Mouse (Mus musculus): ENCODE results near the gene Tmem222.

Gene Tmem222

DNA sequence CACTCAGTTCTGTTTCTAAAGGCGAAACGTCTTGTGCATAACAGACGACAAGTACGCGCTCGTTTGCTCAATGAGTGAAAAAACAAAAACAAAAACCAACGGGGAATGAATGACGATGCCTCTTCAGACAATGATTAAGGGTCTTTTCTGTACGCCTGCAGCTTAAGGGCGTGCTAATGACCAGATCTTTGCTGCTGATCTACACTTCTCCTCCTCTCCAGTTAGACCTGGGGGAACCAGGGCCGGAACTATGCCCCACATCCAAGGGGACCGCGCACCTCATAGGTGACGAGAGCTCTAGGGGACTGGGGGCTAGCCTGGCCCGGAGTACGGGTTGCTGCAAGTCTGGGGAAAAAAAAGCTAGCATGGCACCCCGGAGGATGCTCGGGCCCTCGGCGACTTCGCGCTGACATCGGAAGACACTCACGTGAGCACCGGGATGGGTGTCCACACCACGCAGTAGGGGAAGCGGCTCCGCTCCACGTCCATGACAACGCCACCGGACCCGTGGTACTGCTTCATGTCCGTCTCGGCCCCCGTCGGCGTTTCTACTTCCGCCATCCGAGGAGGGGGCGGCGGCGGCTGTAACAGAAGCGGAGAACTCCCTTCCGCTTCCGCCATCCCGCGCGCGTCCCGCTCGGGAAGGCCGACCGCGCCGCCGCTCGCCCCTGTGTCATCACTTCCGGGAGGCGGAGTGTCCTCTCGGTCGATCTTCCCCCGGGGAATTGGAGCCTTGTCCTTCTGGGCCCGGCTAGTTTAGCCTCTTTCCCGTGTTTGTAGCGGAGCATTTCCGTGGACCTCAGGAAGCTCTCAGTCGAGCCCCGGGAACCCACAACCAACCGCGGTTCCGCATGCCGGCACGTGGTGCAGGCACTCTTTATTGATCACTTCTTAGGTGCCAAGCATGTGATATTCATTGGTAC lies at the start of gene Tmem222:
Gene Tmem222 (minus strand): TSS at position 689 of the 923 bp plus-strand sequence.
- in situ Hi-C loops (cut with MboI, MseI): no loop called here

DNA sequence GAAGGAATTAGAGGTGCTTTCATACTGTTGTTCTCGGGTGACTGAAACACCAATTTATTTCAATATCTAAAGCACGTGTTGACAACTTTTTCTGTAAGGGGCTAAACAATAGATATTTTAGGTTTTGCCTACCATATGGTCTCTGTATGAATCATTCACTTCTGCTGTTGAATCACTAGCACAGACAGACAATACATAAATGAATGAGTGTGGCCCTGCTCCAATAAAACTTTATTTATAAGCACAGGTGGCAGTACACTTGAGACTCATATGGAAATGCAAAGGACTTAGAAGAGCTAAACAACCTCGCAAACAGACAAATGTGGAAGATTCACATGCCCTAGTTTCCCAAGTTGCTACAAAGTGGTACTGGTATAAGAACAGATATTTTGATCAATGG lies 42.1 kb upstream of the Tmem222 start:
- in situ Hi-C loops (cut with MboI, MseI): no loop called here

DNA sequence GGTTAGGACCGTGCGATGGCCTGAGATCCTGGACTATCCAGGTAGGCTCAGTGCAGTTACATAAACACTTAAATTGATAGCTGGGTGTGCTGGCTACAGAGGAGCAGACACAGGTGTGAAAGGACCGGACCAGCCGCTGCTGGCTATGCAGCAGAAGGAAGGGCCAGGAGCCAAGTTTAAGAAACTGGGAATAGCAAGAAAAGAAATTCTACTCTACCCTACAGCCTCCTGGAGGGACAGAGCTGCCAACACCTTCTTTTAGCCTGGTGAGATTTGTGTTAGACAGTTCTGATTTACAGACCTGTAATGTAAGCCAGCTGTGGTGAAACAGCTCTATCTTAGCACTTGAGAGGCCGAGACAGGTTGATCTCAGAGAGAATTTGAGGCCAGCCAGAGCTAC lies 38.4 kb upstream of the Tmem222 start:
- in situ Hi-C loops (cut with MboI, MseI): no loop called here

DNA sequence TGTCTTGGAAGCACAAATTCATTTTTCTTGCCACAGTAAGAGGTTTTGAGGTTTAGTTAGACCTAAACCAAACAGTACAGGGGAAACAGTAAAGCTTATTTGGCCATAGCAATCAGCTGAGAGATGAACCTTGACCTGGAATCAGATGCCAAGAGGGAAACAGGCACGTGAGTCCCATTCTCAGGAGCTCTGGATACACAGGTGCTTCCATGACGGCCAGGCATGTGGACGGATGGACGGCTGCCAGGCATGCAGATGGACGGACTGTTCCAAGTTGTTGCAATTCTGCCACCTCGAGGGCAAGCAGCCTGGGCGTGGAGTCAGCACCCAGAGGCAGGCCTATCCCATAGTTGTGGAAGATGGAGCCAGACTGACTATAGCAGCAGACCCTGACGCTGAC lies 37.3 kb upstream of the Tmem222 start:
- in situ Hi-C loops (cut with MboI, MseI): no loop called here

DNA sequence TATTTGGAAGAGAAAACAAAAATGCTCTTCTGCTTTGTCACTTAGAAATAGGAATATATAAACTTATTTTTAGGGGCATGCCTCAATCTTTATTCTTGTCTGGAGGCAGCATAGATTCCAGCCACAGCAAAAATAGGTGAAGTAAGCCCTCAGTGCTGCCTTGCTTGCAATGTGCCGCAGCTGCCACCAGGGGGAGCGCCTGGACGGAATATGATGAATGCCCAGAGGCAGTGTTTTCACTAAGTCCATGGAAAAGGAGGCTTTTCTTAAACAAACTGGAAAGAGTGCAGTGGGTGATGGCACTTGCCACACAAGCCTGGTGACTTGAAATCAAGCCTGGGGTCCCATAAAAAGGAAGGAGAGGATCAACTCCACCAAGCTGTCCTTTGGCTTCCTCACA lies 32.4 kb upstream of the Tmem222 start:
- in situ Hi-C loops (cut with MboI, MseI): loop anchor here in 1 of 2 experiments (5.0 to 10.0 kb wide), 4 partner anchors 37 to 142 kb away; partner anchors contain the start of genes Cd164l2 and Gpr3

DNA sequence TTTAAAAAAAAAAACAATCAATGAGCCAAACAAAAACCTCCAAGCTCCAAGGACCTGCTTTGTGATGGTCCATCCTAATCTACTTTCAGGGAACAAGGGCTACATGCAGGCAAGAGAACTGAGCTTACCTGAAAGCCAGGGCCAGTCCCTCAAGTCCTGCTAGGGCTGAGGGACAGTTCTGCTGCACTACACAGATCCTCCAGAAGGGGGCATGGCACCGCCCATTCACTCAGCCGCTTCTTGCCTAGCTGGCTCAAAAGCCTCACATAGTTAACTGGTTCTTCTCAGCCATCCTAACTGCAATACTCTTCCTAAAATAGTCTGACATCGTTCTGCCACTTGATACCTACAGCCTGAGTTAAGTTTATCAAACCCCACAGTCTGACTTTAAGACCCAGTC lies 29.7 kb upstream of the Tmem222 start:
- in situ Hi-C loops (cut with MboI, MseI): loop anchor here in 1 of 2 experiments (5.0 to 10.0 kb wide), 4 partner anchors 40 to 145 kb away; partner anchors contain the start of genes Cd164l2 and Gpr3

DNA sequence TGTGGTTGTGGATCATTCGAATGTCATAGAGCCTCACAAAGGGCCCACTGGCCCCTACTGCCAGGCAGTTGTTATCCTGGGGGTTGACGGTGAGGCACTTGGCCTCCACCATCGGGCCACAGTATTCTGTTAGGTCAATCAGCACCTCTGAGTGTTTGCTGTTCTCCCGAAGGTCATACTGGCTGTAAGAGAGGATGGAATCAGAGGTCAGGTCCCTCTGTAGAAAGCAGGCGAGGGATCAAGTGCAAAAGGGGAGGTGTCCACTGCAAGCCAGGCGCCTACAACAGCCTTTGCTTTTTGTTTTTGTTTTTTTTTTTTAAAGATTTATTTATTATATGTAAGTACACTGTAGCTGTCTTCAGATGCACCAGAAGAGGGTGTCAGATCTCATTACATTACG lies 28.2 kb upstream of the Tmem222 start:
- in situ Hi-C loops (cut with MboI, MseI): loop anchor here in 1 of 2 experiments (5.0 to 10.0 kb wide), 4 partner anchors 41 to 146 kb away; partner anchors contain the start of genes Cd164l2 and Gpr3

DNA sequence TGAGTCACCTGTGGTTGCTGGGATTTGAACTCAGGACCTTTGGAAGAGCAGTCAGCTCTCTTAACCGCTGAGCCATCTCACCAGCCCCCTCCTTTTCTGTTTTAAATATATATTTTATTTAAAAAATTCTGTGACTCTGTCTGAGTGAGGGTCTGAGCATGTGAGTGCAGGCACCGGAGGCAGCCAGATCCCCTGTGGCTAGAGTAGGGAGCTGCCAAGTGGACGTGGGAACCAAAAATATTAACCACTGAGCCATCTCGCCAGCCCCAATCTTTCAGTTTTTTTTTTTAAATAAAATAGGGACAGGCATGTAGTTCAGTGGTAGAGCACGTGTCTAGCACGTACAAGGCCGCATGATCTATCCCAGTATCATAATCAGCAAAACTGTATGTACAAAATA lies 27.2 kb upstream of the Tmem222 start:
- in situ Hi-C loops (cut with MboI, MseI): loop anchor here (5.0 to 10.0 kb wide), 5 partner anchors 43 to 297 kb away; partner anchors contain the start of genes Cd164l2 (in 1 of the 2) and Gpr3 (in 1 of the 2)

DNA sequence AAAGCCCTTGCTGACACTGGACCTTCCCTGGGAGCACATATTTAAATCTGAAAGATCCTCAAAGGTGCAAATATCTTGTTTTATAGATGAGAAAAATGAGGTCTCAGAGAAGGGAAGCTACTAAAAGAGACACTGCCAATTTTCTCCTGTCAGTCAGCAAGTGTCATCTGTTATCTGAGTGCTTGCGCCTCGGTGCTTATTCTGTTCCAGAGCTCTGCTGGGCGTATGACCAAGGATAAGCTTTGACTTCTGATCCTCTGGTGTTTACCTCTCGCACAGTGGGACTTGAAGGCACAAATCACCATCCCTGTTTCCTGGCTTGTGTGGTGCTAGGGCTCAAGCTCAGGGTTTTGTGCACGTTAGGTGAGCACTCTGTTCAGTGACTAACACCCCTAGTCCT lies 25.1 kb upstream of the Tmem222 start:
- in situ Hi-C loops (cut with MboI, MseI): loop anchor here (5.0 to 10.0 kb wide), 2 partner anchors 88 to 295 kb away; partner anchors contain the start of genes Cd164l2 (in 1 of the 2) and Gpr3 (in 1 of the 2)

DNA sequence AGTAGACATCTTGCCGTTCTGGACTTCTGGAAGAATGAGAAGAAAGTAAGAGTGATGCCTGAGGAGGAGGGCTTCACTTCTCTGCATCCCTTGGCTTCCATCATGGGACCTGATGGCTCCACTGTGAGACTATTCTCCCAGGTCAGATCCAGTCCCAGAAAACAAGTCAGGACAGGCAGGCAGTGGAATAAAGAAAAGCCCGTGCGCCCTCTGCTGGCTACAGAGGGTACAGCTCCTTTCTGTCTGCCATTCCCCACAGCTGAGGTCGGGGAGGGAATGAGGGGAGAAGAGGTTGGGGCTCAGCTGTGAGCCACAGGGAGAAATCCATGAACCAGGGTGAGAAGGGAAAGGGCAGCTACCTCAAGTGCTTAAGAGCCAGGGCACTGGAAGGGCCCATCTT lies 24.2 kb upstream of the Tmem222 start:
- in situ Hi-C loops (cut with MboI, MseI): loop anchor here (5.0 to 10.0 kb wide), 2 partner anchors 87 to 295 kb away; partner anchors contain the start of genes Cd164l2 (in 1 of the 2) and Gpr3 (in 1 of the 2)

DNA sequence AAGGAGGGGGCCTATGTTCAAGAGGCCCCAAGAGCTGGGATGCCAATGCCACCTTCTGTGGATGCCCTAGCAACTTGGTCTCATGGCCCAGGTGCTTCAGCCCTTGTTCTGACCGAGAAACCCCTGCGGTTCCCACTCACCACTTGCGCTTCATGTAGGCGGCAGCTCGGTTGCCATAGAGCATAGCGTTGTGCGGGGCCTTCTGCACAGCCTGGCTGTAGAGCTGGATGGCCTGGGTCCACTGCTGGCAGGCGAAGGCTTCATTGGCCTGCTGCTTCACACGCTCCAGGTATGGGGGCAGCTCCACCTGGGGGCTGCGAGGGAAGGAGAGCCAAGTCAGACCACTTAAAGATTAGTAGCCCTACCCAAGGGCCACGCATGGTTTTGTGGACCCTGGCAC lies 22.8 kb upstream of the Tmem222 start:
- in situ Hi-C loops (cut with MboI, MseI): loop anchor here (5.0 to 10.0 kb wide), 2 partner anchors 86 to 293 kb away; partner anchors contain the start of genes Cd164l2 (in 1 of the 2) and Gpr3 (in 1 of the 2)

DNA sequence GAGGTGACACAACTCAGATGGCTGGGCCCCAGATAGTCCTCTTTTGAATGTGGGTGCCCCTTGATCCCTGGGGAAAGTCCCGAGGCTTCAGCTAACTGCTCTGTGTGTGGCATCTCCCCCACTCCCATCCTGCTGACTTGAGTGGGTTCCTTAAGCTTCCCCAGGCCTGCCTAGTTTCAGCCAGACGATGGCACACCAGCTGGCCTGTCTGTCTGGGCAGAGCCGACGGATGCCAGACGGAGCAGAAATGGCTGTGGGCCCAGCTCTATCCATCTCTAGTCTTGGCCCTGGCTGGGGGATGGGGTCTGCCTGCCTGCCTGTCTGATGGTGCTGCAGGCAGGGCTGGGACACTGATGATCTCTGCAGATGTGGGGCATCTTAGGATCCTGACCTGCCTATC lies 22.1 kb upstream of the Tmem222 start:
- in situ Hi-C loops (cut with MboI, MseI): loop anchor here (5.0 to 10.0 kb wide), 3 partner anchors 85 to 292 kb away; partner anchors contain the start of genes Cd164l2 (in 2 of the 2) and Gpr3 (in 2 of the 2)

DNA sequence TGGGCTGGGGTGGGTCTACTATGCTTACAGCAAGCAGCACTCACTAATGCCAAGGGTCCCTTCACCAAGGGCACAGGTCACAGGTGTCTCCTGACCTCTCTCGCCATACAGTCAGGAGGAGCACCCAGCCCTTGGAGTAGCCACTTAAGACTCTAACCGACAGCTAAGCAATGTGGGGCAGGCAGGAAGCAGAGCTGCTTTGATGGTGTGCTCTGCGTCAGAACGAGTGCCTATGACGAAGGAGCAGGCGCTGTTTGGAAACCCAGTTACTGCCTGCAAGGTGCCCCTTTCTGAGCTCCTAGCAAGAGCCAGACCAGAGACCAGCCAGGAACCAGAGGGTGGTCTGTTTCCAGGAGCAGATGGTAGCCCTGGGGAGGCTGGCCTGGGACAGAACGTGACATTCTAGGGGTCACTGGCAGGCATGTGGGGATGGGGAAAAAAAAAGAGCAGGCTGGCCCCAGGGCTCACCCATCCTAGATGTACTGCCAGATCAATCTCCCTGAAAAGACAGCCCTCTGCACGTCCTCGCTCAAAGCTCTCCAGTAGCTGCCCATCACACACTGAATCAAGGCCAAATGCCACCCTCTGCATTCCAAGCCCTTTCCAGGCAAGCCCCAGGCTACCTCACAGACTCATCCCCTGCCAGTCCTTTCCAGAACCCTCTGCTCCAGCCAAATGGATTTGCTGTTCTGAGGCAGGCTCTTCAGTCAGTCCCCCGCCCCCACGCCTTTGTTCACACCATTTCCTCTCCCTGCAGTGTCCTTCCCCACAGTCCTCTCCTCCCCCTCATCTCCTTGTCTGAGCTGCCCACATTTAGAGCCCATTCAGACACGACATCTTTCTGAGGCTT lies 21.1 kb upstream of the Tmem222 start:
- in situ Hi-C loops (cut with MboI, MseI): loop anchor here in 1 of 2 experiments (5.0 kb wide), 1 partner anchor 86 kb away; the partner anchor contains the start of genes Cd164l2 and Gpr3

DNA sequence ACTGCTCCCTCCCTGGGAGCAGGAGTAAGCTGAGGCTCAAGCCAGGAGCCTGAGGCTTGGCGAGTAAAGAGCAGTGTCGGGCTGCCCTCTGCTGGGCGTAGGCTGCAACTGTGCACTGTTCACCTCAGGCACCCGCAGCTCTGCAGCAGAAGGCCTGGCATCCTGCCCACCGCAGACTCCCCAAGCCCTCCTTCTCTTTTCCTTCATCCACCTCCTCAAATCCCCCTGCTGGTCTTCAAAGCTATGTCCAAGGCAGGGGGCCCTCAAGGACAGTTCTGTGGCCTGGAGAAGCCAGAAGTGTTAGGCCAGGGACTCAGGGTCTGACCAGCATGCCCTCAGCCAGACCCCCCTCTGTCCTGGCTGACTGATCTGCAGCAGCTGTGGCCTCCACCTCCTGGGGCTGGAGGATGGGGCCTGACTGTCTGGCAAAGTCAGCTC lies 20.2 kb upstream of the Tmem222 start:
- in situ Hi-C loops (cut with MboI, MseI): loop anchor here in 1 of 2 experiments (5.0 kb wide), 1 partner anchor 86 kb away; the partner anchor contains the start of genes Cd164l2 and Gpr3

DNA sequence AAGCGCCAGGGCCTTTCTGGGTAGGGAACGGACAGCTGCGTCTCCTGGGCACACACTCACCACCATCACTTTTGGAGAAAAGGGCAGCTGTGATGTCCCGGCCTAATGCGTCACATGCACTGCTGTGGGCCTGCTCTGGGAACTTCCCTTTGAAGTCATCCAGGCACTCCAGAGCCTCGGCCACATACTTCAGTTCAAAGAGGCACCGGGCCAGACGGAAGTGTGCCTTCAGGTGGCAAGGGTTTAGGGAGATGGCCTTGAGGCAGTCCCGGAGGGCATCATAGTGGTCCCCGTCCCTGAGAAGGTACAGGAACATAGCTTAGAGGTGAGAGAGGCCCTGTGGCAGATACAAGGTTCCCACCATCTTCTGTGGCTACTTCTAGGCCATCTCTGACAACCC lies 19.8 kb upstream of the Tmem222 start:
- in situ Hi-C loops (cut with MboI, MseI): loop anchor here in 1 of 2 experiments (5.0 kb wide), 1 partner anchor 85 kb away; the partner anchor contains the start of genes Cd164l2 and Gpr3

DNA sequence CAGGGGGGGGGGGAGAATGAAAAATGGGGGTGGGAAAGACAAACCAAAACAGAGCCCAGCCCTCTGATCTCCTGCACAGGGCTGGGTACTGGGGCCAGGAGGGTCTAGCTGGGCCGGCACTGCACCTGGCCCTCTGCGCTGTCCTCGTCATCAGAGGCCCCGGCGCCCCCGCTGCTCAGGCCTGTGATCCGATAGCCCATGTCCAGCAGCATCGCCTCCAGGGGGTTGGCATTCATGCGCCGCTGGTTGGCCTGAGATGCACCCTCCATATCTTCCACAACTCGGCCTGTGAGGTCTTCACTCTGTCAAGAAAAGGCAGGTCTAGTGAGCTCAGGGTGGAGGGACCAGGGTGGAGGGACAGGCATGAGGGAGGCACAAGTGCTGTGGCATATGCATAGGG lies 16.5 kb upstream of the Tmem222 start:
- in situ Hi-C loops (cut with MboI, MseI): no loop called here

DNA sequence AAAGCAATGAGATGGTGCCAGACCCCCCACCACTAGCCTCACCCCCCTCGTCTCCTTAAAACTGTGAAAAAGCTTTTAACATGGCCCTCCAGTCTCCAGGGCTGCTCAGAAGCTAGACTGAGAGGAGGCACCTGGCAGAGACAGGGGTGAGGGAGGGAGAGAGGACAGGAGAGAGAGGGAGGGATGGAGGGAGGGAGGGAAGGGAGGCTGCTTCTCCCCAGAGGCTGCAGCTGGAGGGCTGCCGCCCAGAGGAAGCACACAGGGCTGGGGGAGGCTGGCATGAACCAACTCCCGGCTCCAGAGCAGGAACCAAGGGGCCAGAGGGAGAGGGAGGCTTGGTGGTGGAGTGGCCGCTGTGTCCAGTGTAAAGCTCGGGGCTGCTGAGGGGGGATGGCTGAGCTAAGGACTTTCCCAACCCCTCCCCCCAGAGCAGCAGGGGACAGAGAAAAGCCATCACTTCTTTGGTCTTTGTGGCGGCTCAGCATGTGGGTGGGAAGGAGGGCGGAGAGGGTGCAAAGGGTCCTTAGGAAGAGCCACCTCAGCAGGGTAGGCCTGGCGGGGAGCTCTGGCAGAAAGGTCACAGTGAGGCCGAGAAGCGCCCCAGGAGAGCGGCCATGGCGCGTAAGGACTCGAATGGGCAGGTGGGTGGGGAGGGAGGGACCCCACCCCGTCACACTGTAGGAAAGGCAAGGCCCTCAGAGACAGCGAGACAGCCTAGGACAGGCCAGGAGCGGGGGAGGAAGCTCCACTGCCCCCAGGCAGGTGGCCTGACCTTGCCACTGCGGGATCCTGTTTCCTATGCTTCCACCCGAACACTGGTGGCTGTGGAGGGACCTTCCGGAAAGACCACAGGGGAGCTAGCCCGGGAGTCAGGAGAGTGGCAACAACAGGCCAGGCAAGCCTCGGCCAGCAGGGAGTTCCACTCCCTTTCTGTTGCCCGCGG lies 15.6 kb upstream of the Tmem222 start:
- in situ Hi-C loops (cut with MboI, MseI): no loop called here

DNA sequence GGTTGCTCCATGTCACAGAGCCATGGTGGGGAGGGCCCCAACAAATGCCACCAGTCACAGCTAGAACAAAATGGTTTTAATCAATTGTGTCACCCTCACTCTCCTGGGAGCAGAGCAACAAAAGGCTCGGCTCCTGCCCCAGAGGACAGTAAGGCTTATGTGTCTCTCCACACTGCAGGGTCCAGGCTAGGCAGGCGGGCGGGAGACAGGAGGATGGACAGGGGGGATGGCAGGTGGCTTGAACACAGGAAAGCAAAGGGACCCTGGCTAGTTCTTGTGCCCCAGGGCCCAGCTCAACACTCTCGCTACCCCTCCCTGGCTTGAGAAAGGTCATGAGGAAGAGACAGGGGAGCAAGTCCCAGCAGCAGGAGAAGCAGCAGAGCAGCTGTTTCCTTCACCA lies 14.8 kb upstream of the Tmem222 start:
- in situ Hi-C loops (cut with MboI, MseI): no loop called here

DNA sequence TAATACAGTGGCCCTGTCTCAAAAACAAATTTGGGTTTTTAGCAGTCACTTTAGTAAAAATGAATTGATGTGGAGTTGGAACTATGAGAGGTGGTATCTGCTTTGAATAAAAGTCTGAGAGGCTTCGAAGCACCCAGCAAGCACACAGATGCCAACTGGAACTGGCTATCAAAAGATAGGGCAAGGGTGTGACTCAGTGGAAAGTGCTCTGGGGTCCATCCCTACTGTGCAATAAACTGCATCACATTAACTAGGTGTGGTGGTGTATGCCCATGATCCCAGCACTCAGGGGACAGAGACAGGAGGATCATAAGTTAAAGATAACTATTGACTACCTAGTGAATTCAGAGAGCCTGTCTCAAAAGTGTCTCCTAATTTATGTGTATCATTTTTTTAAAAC lies 13.7 kb upstream of the Tmem222 start:
- in situ Hi-C loops (cut with MboI, MseI): no loop called here
